Mouse (Mus musculus) embryonic facial prominence, embryonic 11.5 days (tissue): ENCODE data around the gene Elmo1. TPM values are rescaled to one million over a fixed set of nuclear protein-coding genes. Genes with fewer than 3 reads are reported as not detected.

Experiments used
- ATAC-seq: fragments of 200-750 bp; cut with Nextera tagmentation; replicated peaks from 2 replicates; pipeline ENCODE4 v1.8.0; 2017; ENCODE audit warnings: low read depth; ENCODE audit not compliant: insufficient number of reproducible peaks, low FRiP score, low TSS enrichment
- DNase-seq: peaks from one replicate; pipeline ENCODE4 v3.0.0-alpha.2; 2015; ENCODE audit warnings: low spot score
- H3K27ac ChIP-seq: fragments of 300-500 bp; sonication (generic); replicated peaks from 2 replicates; pipeline ENCODE4 v1.5.1; 2014; ENCODE audit warnings: mild to moderate bottlenecking, low read depth, low read length, control low read depth
- H3K27me3 ChIP-seq: fragments of 300-500 bp; sonication (generic); 2 replicates; pipeline ENCODE4 v1.6.1; 2014; ENCODE audit warnings: mild to moderate bottlenecking, low read length, moderate library complexity, mixed read lengths; ENCODE audit not compliant: control insufficient read depth, insufficient read depth
- H3K36me3 ChIP-seq: fragments of 300-500 bp; sonication (generic); replicated peaks from 2 replicates; pipeline ENCODE4 v1.6.1; 2014; ENCODE audit warnings: low read depth, mild to moderate bottlenecking, low read length, moderate library complexity, mixed read lengths; ENCODE audit not compliant: control insufficient read depth, insufficient read depth
- H3K4me1 ChIP-seq: fragments of 300-500 bp; sonication (generic); 2 replicates; pipeline ENCODE4 v1.6.1; 2014; ENCODE audit warnings: low read length, mixed read lengths; ENCODE audit not compliant: control insufficient read depth, insufficient read depth
- H3K4me2 ChIP-seq: fragments of 300-500 bp; sonication (generic); 2 replicates; pipeline ENCODE4 v1.6.1; 2014; ENCODE audit warnings: low read depth, mild to moderate bottlenecking, control low read depth, low read length, moderate library complexity
- H3K4me3 ChIP-seq: fragments of 300-500 bp; sonication (generic); 2 replicates; pipeline ENCODE4 v1.5.1; 2014; ENCODE audit warnings: low read depth, low read length, control low read depth
- H3K9ac ChIP-seq: fragments of 300-500 bp; sonication (generic); replicated peaks from 2 replicates; pipeline ENCODE4 v1.6.1; 2014; ENCODE audit warnings: mild to moderate bottlenecking, control low read depth, low read length
- H3K9me3 ChIP-seq: fragments of 300-500 bp; sonication (generic); replicated peaks from 2 replicates; pipeline ENCODE4 v1.6.1; 2016; ENCODE audit warnings: mild to moderate bottlenecking, low read length, inconsistent platforms, mixed read lengths; ENCODE audit not compliant: control insufficient read depth
- WGBS: fragments of 180-500 bp; shearing (Covaris S2); extraction: QIAGEN DNeasy Blood & Tissue Kit; methylation state at CpG from one replicate; pipeline ENCODE4 v1.1.7; 2014; 5-methylcytosine and 5-hydroxymethylcytosine counted together
- polyA plus RNA-seq: library from polyadenylated mRNA; unstranded; fragments of >200 nt; fragmentation: Nextera tagmentation; extraction: Ambion mirVana; gene quantifications from 2 replicates; pipeline ENCODE4 v1.2.1, GENCODE M21; 2014

Gene Elmo1
- polyA plus RNA-seq, 1 experiment from 2014 or later = 8.8 TPM

DNA sequence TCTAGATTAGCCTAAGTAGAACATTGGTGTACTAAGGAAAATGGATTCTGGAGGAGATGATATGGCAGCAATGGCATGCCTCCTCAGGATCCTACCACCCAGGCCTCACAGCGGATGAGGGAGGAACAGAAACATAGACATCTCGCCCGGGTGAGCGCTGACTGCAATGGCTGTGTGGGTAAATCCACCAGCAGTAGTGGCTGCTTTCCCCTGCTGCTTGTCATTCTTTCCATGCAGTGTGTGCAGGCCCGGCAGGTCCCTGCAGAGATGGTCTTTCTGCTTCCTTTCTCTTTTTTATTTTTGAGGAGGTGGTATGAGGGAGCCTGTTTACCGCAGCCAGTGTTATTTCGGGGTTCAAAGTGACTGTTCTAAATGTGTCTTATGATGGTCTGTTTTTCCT lies 143.3 kb downstream of the Elmo1 start:
- DNase-seq (no peak), ATAC-seq (no peak)
- Histone ChIP-seq H3K9ac (no peak overlapping the region), H3K27me3 (no peaks in the 10 kb centered on the region), H3K27ac (no peak overlapping the region), H3K36me3 (no peaks in the 10 kb centered on the region), H3K4me1 (no peaks in the 10 kb centered on the region), H3K4me3 (no peak overlapping the region), H3K4me2 (no peak overlapping the region), H3K9me3 (no peaks in the 10 kb centered on the region)
- 86% methylated on average over 7 of the region's 7 CpGs for WGBS

DNA sequence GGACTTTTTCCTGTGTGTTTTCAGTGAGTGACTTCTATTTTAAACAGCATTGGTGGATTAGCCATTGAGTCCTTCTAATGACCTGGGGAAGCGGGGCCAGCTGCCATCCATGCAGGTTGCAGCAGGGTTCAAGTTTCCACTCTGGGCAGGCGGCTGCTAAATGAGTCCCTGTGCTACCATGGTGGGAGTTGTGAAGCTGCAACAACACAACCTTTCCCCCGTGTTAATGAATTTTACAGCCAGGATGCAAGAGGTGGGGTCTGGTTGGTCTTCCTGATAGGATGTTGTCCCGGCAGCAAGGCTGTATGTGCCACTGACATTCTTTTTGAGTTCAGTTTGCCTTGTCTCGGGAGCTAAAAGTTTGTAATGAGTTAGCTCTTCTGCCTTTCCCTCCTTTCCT lies 147.2 kb downstream of the Elmo1 start:
- no peaks in the 10 kb centered on the region for H3K27me3 ChIP-seq
- 58% methylated on average over 5 of the region's 5 CpGs for WGBS
- H3K9ac ChIP-seq = no peak overlapping the region
- no peaks in the 10 kb centered on the region for H3K9me3 ChIP-seq
- DNase-seq (no peak), ATAC-seq (no peak)
- no peak overlapping the region for H3K4me3 ChIP-seq
- no peak overlapping the region for H3K27ac ChIP-seq
- no peaks in the 10 kb centered on the region for H3K36me3 ChIP-seq
- no peaks in the 10 kb centered on the region for H3K4me1 ChIP-seq
- H3K4me2 ChIP-seq = no peak overlapping the region

DNA sequence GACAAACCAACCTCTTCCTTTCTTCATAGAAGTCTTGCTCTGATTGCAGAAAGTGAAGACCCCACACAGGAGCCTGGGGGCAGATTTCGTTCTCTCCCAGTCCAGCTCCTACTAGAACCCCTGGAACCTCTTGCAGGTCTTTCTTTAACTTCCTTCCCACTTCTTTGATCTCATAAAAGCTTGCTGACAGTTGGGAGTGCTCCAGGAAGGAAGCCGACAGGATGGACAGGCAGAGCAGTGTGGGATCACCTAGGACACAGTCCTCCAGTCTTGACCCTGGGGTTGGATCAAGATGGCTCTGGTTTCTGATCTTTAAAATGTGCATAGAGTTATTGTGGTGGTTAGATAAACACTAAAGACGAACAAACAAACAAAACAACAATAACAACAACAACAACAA lies 147.8 kb downstream of the Elmo1 start:
- no peak overlapping the region for H3K4me2 ChIP-seq
- DNase-seq (no peak), ATAC-seq (no peak)
- H3K4me3 ChIP-seq = no peak overlapping the region
- H3K9ac ChIP-seq = no peak overlapping the region
- H3K27me3 ChIP-seq = no peaks in the 10 kb centered on the region
- no peak overlapping the region for H3K27ac ChIP-seq
- H3K4me1 ChIP-seq = no peaks in the 10 kb centered on the region
- H3K36me3 ChIP-seq = no peaks in the 10 kb centered on the region
- no peaks in the 10 kb centered on the region for H3K9me3 ChIP-seq
- WGBS = 61% methylated on average over 3 of the region's 3 CpGs

DNA sequence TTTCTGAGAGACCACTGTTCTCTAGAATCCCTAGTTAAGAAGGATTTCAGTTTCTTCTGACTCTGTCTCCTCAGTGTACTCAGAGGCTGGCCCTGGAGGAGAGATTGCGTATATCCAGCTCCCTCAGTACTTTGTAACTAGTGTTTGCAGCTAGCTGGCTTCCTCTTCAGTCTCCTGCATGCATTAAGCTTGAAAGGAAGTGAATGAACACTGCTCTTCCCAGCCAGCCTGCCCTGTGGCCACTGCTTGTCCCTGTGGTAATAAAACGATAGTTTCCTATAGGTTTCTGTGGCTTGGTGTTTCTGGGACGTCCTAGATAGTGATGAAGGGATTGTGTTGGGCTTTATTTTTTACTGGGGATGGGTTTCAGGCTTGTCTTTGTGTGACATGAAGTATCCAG lies 148.3 kb downstream of the Elmo1 start:
- no peaks in the 10 kb centered on the region for H3K36me3 ChIP-seq
- H3K9me3 ChIP-seq = no peaks in the 10 kb centered on the region
- 73% methylated on average over 3 of the region's 3 CpGs for WGBS
- no peaks in the 10 kb centered on the region for H3K27me3 ChIP-seq
- no peak overlapping the region for H3K9ac ChIP-seq
- H3K4me1 ChIP-seq = no peaks in the 10 kb centered on the region
- H3K4me3 ChIP-seq = no peak overlapping the region
- ATAC-seq (no peak), DNase-seq (no peak)
- no peak overlapping the region for H3K27ac ChIP-seq
- no peak overlapping the region for H3K4me2 ChIP-seq

DNA sequence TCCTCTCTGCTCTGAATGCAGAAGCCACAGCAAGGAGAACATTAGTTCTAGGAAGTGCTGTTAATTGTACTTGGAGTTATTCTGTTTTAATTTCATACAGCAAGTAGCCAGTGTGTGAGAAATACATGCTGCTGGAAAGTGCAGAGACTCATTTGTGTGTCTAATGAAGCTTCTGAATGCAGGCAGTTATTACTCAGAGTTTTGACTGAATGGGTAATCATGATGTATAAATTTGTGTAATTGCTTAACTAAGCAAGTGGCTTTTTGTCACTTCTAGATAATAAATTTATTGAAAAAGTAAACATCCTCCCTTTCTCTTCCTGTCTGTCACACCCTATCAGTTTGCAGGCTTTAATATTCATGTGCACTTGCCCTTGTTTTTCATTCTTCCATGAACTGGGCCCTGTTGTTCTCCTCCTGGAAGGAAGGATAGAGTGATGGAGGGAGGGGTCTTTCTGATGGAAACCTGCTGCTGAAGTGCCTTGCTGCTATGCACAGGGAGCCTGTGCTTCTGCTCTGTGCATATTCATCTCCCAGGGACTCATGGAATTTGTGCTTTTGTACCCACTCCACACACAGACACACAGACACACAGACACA lies 159.8 kb downstream of the Elmo1 start:
- Histone ChIP-seq H3K9me3 (no peaks in the 10 kb centered on the region), H3K27me3 (no peaks in the 10 kb centered on the region), H3K4me3 (no peak overlapping the region), H3K27ac (no peak overlapping the region), H3K4me2 (no peak overlapping the region), H3K4me1 (no peaks in the 10 kb centered on the region), H3K9ac (no peak overlapping the region), H3K36me3 (no peaks in the 10 kb centered on the region)
- ATAC-seq = no peak
- no peak for DNase-seq

DNA sequence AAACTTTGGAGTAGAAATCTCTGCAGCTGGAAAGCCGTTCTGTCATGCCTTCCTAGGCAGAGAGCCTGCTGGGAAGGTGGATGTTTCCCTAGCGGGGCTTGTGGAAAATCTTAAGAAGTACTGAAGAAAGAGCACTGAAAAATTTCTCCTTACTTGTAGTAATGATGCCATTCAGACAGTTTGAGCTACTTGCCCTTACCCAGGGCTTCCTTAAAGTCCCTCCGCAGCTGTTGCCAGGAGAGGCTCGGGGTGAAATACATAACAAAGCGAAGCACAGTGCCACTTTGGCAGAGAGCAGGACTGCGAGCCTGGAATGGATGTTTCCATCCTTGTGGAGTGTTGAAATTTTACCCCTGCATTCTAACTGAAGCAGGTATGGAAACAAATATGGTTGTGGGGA lies 164.5 kb downstream of the Elmo1 start:
- no peak overlapping the region for H3K4me2 ChIP-seq
- no peak overlapping the region for H3K9ac ChIP-seq
- H3K9me3 ChIP-seq = no peaks in the 10 kb centered on the region
- H3K4me1 ChIP-seq = no peaks in the 10 kb centered on the region
- DNase-seq (no peak), ATAC-seq (no peak)
- WGBS = 77% methylated on average over 6 of the region's 6 CpGs
- H3K27ac ChIP-seq = no peak overlapping the region
- H3K4me3 ChIP-seq = no peak overlapping the region
- no peaks in the 10 kb centered on the region for H3K27me3 ChIP-seq
- no peaks in the 10 kb centered on the region for H3K36me3 ChIP-seq

DNA sequence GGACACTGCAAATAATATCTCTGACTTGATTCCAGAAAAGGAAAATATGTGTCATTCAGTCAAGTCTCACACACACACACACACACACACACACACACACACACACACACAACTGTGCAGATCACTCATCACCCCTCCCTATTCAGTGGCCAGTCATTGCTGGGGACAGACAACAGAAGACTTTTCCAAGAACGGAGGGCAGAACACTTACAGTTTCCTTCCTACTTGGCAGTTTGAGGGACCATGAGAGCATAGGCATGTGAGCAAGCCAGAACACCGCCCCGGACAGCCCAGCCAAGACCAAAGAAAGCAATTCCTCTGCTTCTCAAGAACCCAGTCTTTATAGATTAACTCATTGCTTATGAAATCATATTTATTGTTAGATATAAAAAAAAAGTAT lies 165.0 kb downstream of the Elmo1 start:
- Histone ChIP-seq H3K4me1 (no peaks in the 10 kb centered on the region), H3K4me2 (no peak overlapping the region), H3K4me3 (no peak overlapping the region), H3K36me3 (no peaks in the 10 kb centered on the region), H3K9ac (no peak overlapping the region), H3K27me3 (no peaks in the 10 kb centered on the region), H3K27ac (no peak overlapping the region), H3K9me3 (no peaks in the 10 kb centered on the region)
- DNase-seq (no peak), ATAC-seq (no peak)
- 80% methylated on average over 3 of the region's 3 CpGs for WGBS

DNA sequence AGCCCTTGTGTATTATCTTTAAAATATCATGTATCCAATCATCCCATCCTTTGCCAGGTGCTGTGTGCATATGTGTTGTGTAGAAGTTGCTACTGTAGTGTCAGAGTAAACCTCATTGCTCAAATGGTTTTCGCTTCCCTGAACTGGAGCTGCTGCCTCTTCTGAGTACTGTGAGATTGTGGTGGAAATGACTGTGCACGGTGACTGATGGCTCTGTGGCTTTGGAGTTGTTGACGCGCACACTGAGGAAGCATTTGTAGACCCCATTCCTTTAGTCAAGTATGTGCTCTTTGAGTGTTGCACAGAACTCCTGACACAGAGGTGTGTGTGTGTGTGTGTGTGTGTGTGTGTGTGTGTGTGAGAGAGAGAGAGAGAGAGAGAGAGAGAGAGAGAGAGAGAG lies 166.2 kb downstream of the Elmo1 start:
- Histone ChIP-seq H3K27ac (no peak overlapping the region), H3K4me2 (no peak overlapping the region), H3K9ac (no peak overlapping the region), H3K9me3 (no peaks in the 10 kb centered on the region), H3K36me3 (no peaks in the 10 kb centered on the region), H3K4me1 (no peaks in the 10 kb centered on the region), H3K4me3 (no peak overlapping the region), H3K27me3 (no peaks in the 10 kb centered on the region)
- DNase-seq (no peak), ATAC-seq (no peak)
- 97% methylated on average over 4 of the region's 4 CpGs for WGBS
